Mouse (Mus musculus): ENCODE measurements around the gene Pfkfb4. TPM values are rescaled to one million over a fixed set of nuclear protein-coding genes. Genes with fewer than 3 reads are reported as not detected.

Pfkfb4 gene
- total RNA-seq, 2 experiments from 2014 or later: 3.4 TPM

- DNase-seq: peak; percentile 87
Observed at GRCm38 (mm10) chr9:109038086-109038895, 46.7 kb downstream of the Pfkfb4 start, which contains the start of gene Shisa5. Gene Shisa5, plus strand, starts transcription at chr9:109038565.

- peak; percentile 69 for DNase-seq
Observed at GRCm38 (mm10) chr9:109038901-109039364, 47.4 kb downstream of the Pfkfb4 start.

- DNase-seq: no peak
Observed at GRCm38 (mm10) chr9:109039681-109040080, 48.1 kb downstream of the Pfkfb4 start.

GRCm38 (mm10) chr9:109040216-109040615, 48.6 kb downstream of the Pfkfb4 start:
- no peak for DNase-seq

GRCm38 (mm10) chr9:109040906-109041305, 49.3 kb downstream of the Pfkfb4 start:
- no peak for DNase-seq

GRCm38 (mm10) chr9:109041351-109041750, 49.8 kb downstream of the Pfkfb4 start:
- no peak for DNase-seq

GRCm38 (mm10) chr9:109046306-109046705, 54.7 kb downstream of the Pfkfb4 start:
- DNase-seq: peak; percentile 65

- DNase-seq: no peak
Observed at GRCm38 (mm10) chr9:109049316-109049715, 57.7 kb downstream of the Pfkfb4 start.

GRCm38 (mm10) chr9:109049996-109050673, 58.6 kb downstream of the Pfkfb4 start:
- DNase-seq: no peak

- no peak for DNase-seq
Observed at GRCm38 (mm10) chr9:109050674-109050997, 59.1 kb downstream of the Pfkfb4 start.

- no peak for DNase-seq
Observed at GRCm38 (mm10) chr9:109051011-109051501, 59.5 kb downstream of the Pfkfb4 start.

- no peak for DNase-seq
Observed at GRCm38 (mm10) chr9:109051651-109052489, 60.3 kb downstream of the Pfkfb4 start.

GRCm38 (mm10) chr9:109052490-109053260, 61.1 kb downstream of the Pfkfb4 start:
- DNase-seq: no peak

GRCm38 (mm10) chr9:109053366-109053765, 61.8 kb downstream of the Pfkfb4 start:
- DNase-seq: no peak

GRCm38 (mm10) chr9:109053851-109054250, 62.3 kb downstream of the Pfkfb4 start:
- no peak for DNase-seq

GRCm38 (mm10) chr9:109054712-109055111, 63.1 kb downstream of the Pfkfb4 start:
- DNase-seq: peak; percentile 63

GRCm38 (mm10) chr9:109055271-109056030, 63.9 kb downstream of the Pfkfb4 start:
- no peak for DNase-seq

- no peak for DNase-seq
Observed at GRCm38 (mm10) chr9:109056081-109056690, 64.6 kb downstream of the Pfkfb4 start.

- no peak for DNase-seq
Observed at GRCm38 (mm10) chr9:109056916-109057315, 65.3 kb downstream of the Pfkfb4 start.

GRCm38 (mm10) chr9:109057543-109057942, 66.0 kb downstream of the Pfkfb4 start:
- DNase-seq: no peak

Data from heart, postnatal 4 days (tissue).